Mouse (Mus musculus): ENCODE measurements around the gene Galntl6.

DNA sequence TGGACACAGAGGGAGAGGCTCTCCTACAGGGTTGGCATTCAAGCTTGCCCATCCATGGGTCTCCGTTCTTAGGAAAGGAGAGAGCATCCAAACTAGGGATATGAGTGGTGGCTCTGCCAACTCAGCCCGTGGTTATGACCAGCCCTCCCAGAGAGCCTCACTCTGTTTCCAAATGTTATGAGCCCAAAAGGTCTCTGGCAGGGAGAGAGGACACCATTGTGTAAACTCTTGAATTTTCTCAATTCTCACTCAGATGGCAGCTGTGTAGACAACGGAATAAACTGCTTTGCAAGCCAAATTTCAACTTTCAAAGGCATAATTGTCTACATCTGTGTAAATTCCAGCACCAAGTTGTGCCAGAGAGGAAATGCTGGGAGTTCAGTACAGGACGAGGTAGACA, 1105.4 kb downstream of the Galntl6 start:
- no peak for TF ChIP-seq POLR2A (IDR thresholded peaks at IDR 0.05; ENCODE audit: borderline replicate concordance, insufficient read depth, low read length)
- TF ChIP-seq CTCF (IDR thresholded peaks at IDR 0.05; ENCODE audit: borderline replicate concordance, insufficient read depth, low read depth, low read length) = no peak

Data from cerebellum, adult 2 months (tissue).